In the genomic region with DNA sequence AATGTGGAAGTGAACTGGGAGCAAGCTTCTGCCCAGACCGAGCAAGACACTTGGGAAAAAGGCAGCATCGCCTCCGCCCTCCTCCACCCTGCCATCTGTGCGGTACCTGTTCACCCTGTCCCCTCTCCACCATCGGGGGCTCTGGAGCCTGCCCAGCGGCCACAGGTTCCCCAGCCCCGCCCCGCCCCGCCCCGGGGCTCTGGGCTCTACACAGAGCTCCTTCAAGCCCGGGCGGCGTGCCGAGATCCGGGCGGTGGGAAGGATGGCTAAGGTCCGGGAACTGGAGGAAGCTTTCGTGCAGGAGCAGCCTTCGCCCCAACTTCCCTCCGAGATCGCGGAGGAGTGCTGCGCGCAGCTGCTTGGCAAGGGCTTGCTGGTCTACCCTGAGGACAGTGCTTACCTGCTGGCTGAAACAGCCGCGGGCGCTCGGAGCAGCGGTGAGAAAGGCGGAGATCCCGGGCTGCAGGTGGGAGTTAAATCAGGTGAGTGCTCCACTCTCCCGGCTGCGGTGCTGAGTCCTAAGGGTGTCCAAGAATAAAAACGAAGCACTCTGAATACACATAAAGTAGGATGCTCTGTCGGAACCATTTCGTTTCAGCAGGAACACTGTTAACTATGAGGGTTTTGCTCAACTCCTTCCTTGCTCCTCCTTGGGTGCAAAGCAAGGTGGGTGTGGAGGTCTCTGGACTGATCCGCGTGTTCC, we compare ENCODE assay signal across 8 mouse cellular contexts. TPM values are rescaled to one million over a fixed set of nuclear protein-coding genes. Genes with fewer than 3 reads are reported as not detected.
DNase-seq lines count a peak whose midpoint lies in the region; ATAC-seq and TF ChIP-seq lines count a peak whose summit lies in the region.

A gene (plus strand): TSS at position 209 of the 703 bp plus-strand sequence.

- no peak for TF ChIP-seq POLR2A in small intestine, adult 2 months (IDR thresholded peaks at IDR 0.05; ENCODE audit: low read depth, low read length)

- H3K9ac ChIP-seq in embryonic facial prominence, embryonic 11.5 days (replicated peaks; ENCODE audit: low read length): peak within 1 kb of the TSS; percentile 32; the same call in 1 of the 2 replicates
- peak within 1 kb of the TSS; percentile 34 for H3K9ac ChIP-seq in intestine, embryonic 15.5 days
- H3K9ac ChIP-seq in lung, embryonic 16.5 days (ENCODE audit: low read length): peak within 1 kb of the TSS; percentile 13; the same call in 1 of the 2 replicates

- peaks cover 16% of the 10 kb centered on the region for H3K27me3 ChIP-seq in embryonic facial prominence, embryonic 11.5 days (ENCODE audit: control insufficient read depth, insufficient read depth, low read length)
- H3K27me3 ChIP-seq in intestine, embryonic 15.5 days (replicated peaks): peaks cover 14% of the 10 kb centered on the region
- peaks cover 20% of the 10 kb centered on the region for H3K27me3 ChIP-seq in lung, embryonic 16.5 days (ENCODE audit: control insufficient read depth, insufficient read depth, low read depth, low read length)
- H3K27me3 ChIP-seq in small intestine, adult 2 months (ENCODE audit: control insufficient read depth, insufficient read depth, low read length): peaks cover 9% of the 10 kb centered on the region; the same call in 1 of the 2 replicates

- no peaks in the 10 kb centered on the region for H3K36me3 ChIP-seq in embryonic facial prominence, embryonic 11.5 days (replicated peaks; ENCODE audit: control insufficient read depth, insufficient read depth, low read depth, low read length)
- no peaks in the 10 kb centered on the region for H3K36me3 ChIP-seq in intestine, embryonic 15.5 days
- H3K36me3 ChIP-seq in lung, embryonic 16.5 days (ENCODE audit: control insufficient read depth, insufficient read depth, low read length): no peaks in the 10 kb centered on the region
- no peaks in the 10 kb centered on the region for H3K36me3 ChIP-seq in small intestine, adult 2 months (ENCODE audit: control insufficient read depth, insufficient read depth, low read length)

- TF ChIP-seq CTCF in small intestine, adult 2 months (IDR thresholded peaks at IDR 0.05; ENCODE audit: extremely low read depth, insufficient read length, insufficient replicate concordance, low read depth, low read length): no peak

- H3K4me2 ChIP-seq in embryonic facial prominence, embryonic 11.5 days (ENCODE audit: low read depth, low read length): peak within 1 kb of the TSS; percentile 93
- H3K4me2 ChIP-seq in intestine, embryonic 15.5 days (replicated peaks): peak within 1 kb of the TSS; percentile 89
- H3K4me2 ChIP-seq in lung, embryonic 16.5 days (ENCODE audit: low read depth, low read length): peak within 1 kb of the TSS; percentile 73

- DNase-seq in lung, adult 18-20 months: peak; percentile 3 to 4
- DNase-seq in lung, postnatal 14 days: no peak
- peak; percentile 36 for DNase-seq in embryonic facial prominence, embryonic 11.5 days (ENCODE audit: low spot score)
- DNase-seq in thymus, postnatal 14 days: no peak
- no peak for DNase-seq in thymus, postnatal 25 days

- H3K27ac ChIP-seq in embryonic facial prominence, embryonic 11.5 days (replicated peaks; ENCODE audit: low read depth, low read length): no peak within 1 kb of the TSS
- no peak within 1 kb of the TSS for H3K27ac ChIP-seq in intestine, embryonic 15.5 days
- no peak within 1 kb of the TSS for H3K27ac ChIP-seq in lung, embryonic 16.5 days (ENCODE audit: low read length)
- H3K27ac ChIP-seq in small intestine, adult 2 months (ENCODE audit: insufficient read depth, low read depth, low read length): no peak within 1 kb of the TSS

- no peaks in the 10 kb centered on the region for H3K9me3 ChIP-seq in embryonic facial prominence, embryonic 11.5 days (replicated peaks; ENCODE audit: control insufficient read depth, low read length)
- no peaks in the 10 kb centered on the region for H3K9me3 ChIP-seq in intestine, embryonic 15.5 days
- H3K9me3 ChIP-seq in lung, embryonic 16.5 days (ENCODE audit: control insufficient read depth, low read length): no peaks in the 10 kb centered on the region

- under 1% methylated on average over 38 of the region's 38 CpGs for WGBS in embryonic facial prominence, embryonic 11.5 days
- WGBS in intestine, embryonic 15.5 days: under 1% methylated on average over 38 of the region's 38 CpGs
- under 1% methylated on average over 38 of the region's 38 CpGs for WGBS in lung, embryonic 16.5 days
- under 1% methylated on average over 38 of the region's 38 CpGs for WGBS in small intestine, adult 2 months

- peak within 1 kb of the TSS; percentile 31 for H3K4me3 ChIP-seq in embryonic facial prominence, embryonic 11.5 days (ENCODE audit: low read depth, low read length)
- peak within 1 kb of the TSS; percentile 42 for H3K4me3 ChIP-seq in intestine, embryonic 15.5 days (replicated peaks)
- H3K4me3 ChIP-seq in lung, embryonic 16.5 days (ENCODE audit: low read length): peak within 1 kb of the TSS; percentile 43
- peak within 1 kb of the TSS; percentile 49 for H3K4me3 ChIP-seq in small intestine, adult 2 months (ENCODE audit: low read depth, low read length)

- no peak; the same call in 1 of the 2 replicates for ATAC-seq in embryonic facial prominence, embryonic 11.5 days (replicated peaks; ENCODE audit: insufficient number of reproducible peaks, low FRiP score, low TSS enrichment, low read depth)
- peak; percentile 91 for ATAC-seq in intestine, embryonic 15.5 days
- peak; percentile 81 for ATAC-seq in lung, embryonic 16.5 days (ENCODE audit: low read depth)

- H3K4me1 ChIP-seq in embryonic facial prominence, embryonic 11.5 days (ENCODE audit: control insufficient read depth, insufficient read depth, low read length): no peaks in the 10 kb centered on the region
- no peaks in the 10 kb centered on the region for H3K4me1 ChIP-seq in intestine, embryonic 15.5 days (replicated peaks)
- no peaks in the 10 kb centered on the region; the same call in 1 of the 2 replicates for H3K4me1 ChIP-seq in lung, embryonic 16.5 days (replicated peaks; ENCODE audit: control insufficient read depth, insufficient read depth, low read length)
- H3K4me1 ChIP-seq in small intestine, adult 2 months (ENCODE audit: control insufficient read depth, insufficient read depth, insufficient read length, low read length): no peaks in the 10 kb centered on the region

RNA-seq across cellular contexts. Expression of the gene that starts here (rescaled TPM):
- 0.11 TPM in 1 of 2 replicates, not detected in the other for polyA plus RNA-seq in embryonic facial prominence, embryonic 11.5 days (2014; fragmentation: Nextera tagmentation; extraction: Ambion mirVana)
- polyA plus RNA-seq in intestine, embryonic 15.5 days (2015; fragmentation: Nextera tagmentation; extraction: Ambion mirVana): 2.0 and 2.2 TPM in 2 replicates
- 0.08 TPM in 1 of 2 replicates, not detected in the other for polyA plus RNA-seq in lung, embryonic 16.5 days (2015; fragmentation: Nextera tagmentation; extraction: Ambion mirVana)
- 0.67 and 0.95 TPM in 2 replicates for polyA plus RNA-seq in small intestine, adult 2 months (2012; rRNA removed)

Comparison
In these comparisons a context has a peak if more than half of its experiments do, and no peak if none do; other contexts are left out.
1. DNase-seq: peak in lung, adult 18-20 months (2 of 2); none in lung, postnatal 14 days (single experiment), thymus, postnatal 14 days (single experiment) and thymus, postnatal 25 days (single experiment).
2. Peak in DNase-seq, H3K4me3 ChIP-seq, H3K9ac ChIP-seq and H3K4me2 ChIP-seq in embryonic facial prominence, embryonic 11.5 days; RNA of the gene not detected or under 1 TPM.
3. Peak in ATAC-seq, H3K4me3 ChIP-seq, H3K9ac ChIP-seq and H3K4me2 ChIP-seq in lung, embryonic 16.5 days; RNA of the gene not detected or under 1 TPM.
4. Peak in every context shown above with its lines, with median percentiles within 50 percentile points of each other: H3K4me2 ChIP-seq, H3K4me3 ChIP-seq and H3K9ac ChIP-seq.